Mouse (Mus musculus) gastrocnemius, postnatal 36 days (tissue): ENCODE results near the gene Tex35. TPM values are rescaled to one million over a fixed set of nuclear protein-coding genes. Genes with fewer than 3 reads are reported as not detected.
A peak's percentile ranks its signal among the peaks of the same experiment; 100 is the strongest.

Source experiments
- DNase-seq, 2 experiments: peaks; one replicate each; pipeline ENCODE4 v3.0.0; 2022
- intact Hi-C: fragments of 180-260 bp; cut with DNase I; formaldehyde crosslinking; loops from one replicate; pipeline ENCODE4 v1.15.1; 2025
- long read RNA-seq, 2 experiments: library from polyadenylated mRNA; stranded (forward); transcript quantifications; one replicate each; pipeline ENCODE4 v2.0.0; 2021
- total RNA-seq, 2 experiments: library from RNA; stranded (reverse); gene quantifications; 2 replicates each; pipeline ENCODE4 v1.2.3; 2021

The Tex35 gene
- not detected for total RNA-seq
- long read RNA-seq, experiment 1 = 0 reads
- long read RNA-seq, experiment 2 = 0 reads

DNA sequence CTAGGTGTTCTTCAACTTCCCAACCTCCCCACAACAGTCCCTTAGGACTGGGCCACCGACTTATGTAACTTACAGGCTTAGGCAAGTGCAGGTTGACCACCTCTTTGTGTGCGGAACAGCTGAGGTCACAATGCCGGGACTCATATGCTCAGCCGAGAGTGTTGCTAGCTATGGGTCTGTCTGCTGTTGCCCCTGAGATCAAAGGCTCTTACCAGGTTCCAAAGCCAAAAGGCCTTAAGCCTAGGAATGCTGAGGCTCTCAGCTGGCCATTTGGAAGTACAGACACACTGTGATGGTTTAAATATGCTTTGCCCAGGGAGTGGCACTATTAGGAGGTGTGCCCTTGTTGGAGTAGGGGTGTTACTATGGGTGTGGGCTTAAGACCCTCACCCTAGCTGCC is at the start of gene Tex35:
Gene Tex35, minus strand, starts transcription at position 101 of the 400 bp plus-strand sequence.
- intact Hi-C loops = no loop called here
- DNase-seq = no peak

DNA sequence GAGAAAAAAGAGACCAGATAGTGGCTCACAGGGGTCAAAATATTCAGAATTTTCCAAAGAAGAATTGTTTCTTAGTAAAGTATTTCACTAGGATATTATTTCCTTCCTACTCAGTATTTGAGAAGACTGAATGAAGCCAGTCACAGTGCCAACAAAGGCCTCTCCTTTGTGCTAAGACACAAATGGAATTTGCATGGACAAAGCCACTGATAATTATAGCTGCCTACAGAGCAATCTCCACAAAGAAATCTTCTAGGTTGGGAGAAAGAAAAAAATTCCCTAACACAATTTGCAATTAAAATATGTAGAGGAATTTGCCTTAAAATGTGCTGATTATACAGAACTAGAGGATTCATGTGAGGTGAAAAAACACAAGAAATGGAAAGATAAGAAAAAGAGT is 45.3 kb upstream of the Tex35 start:
- intact Hi-C loops = no loop called here

DNA sequence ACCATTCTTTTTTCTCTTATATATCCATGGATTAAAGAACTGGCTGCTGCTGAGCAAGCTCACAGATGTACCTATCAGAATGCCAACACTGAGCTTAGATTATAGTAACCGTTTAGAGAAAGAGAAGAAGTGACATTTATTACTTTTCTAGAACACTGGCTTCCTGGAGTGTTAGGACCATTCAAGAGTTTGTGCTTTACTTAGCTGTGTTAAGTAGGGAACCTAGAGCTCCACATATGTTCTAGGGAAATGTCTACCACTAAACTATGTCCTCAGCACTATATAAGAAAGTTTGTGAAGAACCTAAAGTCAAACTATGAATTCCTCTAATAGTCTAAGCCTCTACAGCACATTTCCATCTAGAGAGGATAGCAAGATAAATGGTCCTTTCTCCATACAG is 41.6 kb upstream of the Tex35 start:
- no peak for DNase-seq
- intact Hi-C loops = no loop called here

More for the DNA sequence above, 45.3 kb upstream of the Tex35 start:
- DNase-seq = no peak

DNA sequence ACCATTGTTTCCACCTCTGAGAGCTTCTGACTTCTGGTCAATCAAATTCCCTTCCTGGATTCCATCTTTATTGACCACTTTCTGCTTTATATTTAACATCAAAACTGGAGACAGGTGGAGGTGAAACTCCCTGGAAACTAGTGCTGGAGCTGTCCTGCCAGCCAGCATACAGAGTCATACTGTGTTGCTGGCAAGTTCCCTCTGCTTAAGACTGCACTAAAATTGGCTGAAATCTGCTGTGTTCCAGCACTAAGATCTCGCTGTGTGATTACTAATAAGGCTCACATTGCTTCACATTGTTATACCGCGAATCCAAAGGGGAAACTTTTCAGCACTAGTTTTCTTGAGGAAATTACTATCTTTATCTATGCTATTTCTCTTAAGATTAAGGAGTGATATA is 36.1 kb upstream of the Tex35 start:
- no peak for DNase-seq
- intact Hi-C loops = no loop called here

GRCm38 (mm10) chr1:157143326-157143932 is 34.9 kb upstream of the Tex35 start:
- DNase-seq = no peak
- intact Hi-C loops = no loop called here

- DNase-seq = no peak
- intact Hi-C loops = no loop called here
Observed at GRCm38 (mm10) chr1:157141014-157141413, 32.5 kb upstream of the Tex35 start.

DNA sequence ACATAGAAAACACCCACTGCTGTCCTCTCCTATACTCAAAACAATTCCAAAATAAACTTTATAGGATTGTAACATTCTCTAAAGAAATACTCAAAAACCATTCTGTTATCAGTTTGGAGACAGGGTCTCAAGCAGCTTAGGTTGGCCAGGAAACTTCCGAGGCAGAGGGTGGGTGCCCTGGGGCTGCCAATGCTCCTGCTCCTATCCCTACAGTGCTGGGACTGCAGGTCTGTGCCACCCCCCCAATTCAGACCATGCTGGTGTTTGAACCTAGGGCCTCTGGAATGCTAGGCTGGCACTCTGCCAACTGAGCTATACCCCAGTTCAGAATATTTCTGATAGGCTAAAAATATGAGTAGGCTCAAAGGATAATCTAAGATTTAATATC is 29.4 kb upstream of the Tex35 start:
- DNase-seq = no peak
- intact Hi-C loops = no loop called here

DNA sequence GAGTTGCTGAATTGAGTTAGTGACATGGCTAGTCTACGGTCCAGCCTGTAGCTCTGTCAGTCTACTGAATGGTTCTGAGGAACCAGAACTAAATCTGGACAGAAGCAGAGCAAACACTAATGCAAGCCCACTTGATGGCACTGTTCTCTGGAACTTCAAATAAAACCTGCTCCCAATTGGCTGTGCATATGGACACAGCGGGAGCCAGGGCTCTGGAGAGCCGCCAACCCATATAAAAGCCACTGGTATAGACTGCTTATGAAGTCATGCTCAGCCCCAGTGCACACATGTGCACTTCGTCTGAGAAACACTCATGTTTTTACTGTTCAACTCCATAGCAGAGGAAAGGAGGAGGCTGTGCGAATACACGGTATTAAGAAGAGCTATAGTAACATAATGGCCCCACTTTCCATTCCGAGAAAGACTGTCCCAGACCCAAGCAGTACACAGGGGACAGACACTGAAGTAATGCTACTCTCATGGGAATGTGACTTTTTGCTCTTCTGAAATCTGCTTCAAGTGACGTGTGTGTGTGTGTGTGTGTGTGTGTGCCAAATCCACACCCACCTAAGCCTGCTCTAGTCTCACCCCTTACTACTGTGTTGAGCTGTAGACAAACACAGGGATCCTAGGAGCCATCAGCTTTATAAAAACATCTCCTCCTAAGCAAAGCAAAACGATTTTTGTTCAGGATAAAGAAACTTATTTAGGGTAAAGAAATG is 28.8 kb upstream of the Tex35 start:
- no peak for DNase-seq
- intact Hi-C loops = no loop called here

DNA sequence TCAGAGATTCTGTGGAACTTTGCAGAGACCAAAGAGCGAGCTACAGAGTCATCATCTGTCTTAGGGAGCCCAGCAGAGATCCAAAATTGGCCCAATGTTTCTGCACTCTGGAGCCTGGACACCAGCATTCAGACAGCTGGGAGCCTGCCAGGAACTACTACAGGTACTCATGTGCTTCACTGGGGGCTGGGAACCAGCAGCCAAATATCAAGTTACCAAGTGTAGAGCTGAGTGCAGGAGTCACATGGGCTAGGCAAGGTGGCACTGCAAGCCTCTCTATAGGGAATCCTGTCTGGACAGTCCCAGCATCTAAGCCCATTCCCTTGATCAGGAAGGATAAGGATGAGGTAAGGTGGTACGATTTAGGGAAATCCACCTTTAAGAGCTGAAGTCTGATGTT is 19.7 kb upstream of the Tex35 start:
- DNase-seq = no peak

DNA sequence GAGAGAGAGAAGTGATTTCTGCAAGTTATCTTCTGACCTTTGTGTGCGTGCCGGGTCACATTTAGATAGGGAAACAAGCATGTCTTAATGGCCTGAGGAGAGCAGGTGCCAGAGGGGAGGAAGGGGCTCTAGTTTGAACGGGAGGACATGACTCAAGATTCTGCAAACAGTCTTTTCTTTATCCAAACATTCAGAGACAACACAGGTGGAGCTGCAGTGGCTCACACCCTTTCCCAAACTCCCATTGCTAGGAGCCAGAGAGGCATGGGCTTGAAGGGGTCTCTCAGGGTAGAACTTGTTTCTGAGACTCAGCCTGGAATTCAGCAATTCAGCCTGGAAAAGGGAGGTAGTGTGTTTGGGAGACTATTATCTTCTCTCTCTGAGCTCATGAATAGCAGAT is 15.4 kb upstream of the Tex35 start:
- no peak for DNase-seq
- intact Hi-C loops = no loop called here

More for the DNA sequence above, 19.7 kb upstream of the Tex35 start:
- intact Hi-C loops = no loop called here

DNA sequence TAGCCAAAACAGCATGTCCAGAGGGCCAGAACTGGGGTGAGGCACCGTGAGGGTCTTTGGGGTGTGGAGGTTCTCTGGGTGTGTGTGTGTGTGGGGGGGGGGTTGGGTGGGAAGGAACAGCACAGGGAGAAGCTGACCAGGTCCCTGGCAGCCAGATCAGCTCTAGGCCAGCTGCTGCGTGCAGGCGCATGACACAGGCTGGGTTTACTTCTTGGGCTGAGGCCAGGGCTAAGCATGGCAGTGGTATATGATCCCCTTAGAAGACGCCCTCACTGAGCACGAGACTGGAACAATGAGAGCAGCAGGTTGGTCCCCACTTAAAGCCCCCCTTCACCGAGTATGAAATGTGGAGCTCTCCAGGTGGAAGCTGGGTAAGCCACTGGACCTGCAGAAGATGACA is 10.7 kb upstream of the Tex35 start:
- DNase-seq = no peak
- intact Hi-C loops = no loop called here

DNA sequence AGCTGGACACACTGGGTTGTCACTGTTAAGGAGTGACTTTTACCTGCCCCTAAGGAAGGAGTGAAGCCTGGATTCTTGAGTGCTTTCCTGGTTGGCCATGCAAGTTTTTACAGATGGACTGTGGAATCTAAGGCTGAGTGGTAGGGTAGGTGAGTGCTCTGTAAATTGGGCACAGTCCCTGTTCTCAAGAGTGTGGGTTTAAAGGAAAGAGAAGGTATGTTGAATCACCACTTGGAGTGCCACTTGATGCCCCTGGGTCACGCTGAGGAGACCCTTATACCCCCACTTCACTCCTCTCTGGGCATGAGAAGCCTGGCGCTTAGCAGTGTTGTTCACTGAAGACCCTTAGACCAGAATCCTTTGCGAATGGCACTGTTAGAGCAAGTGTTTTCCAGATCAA is 9.0 kb upstream of the Tex35 start:
- DNase-seq = no peak
- intact Hi-C loops = no loop called here

DNA sequence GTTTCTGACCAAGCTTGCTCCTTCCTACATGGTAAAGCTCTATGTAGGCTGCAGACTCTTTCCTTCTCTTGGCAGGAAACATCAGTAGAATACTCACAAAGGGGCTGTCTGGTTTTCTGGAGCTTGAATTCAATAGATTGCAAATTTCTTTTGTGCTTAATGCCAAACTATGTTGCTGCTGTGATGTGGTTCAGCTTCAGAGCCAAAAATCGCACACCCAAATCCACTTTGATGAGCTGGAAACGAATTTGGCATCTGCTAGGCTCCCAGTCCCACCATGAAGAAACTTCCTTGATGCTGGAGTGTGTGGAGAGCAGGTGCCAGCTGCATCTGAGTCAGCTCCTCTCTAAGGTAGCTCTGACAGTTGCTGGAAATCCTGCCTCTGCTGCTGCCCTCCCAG is 6.0 kb upstream of the Tex35 start:
- DNase-seq = no peak
- intact Hi-C loops = no loop called here

- no peak for DNase-seq
Observed at GRCm38 (mm10) chr1:157110287-157110835, 1.9 kb upstream of the Tex35 start.

DNA sequence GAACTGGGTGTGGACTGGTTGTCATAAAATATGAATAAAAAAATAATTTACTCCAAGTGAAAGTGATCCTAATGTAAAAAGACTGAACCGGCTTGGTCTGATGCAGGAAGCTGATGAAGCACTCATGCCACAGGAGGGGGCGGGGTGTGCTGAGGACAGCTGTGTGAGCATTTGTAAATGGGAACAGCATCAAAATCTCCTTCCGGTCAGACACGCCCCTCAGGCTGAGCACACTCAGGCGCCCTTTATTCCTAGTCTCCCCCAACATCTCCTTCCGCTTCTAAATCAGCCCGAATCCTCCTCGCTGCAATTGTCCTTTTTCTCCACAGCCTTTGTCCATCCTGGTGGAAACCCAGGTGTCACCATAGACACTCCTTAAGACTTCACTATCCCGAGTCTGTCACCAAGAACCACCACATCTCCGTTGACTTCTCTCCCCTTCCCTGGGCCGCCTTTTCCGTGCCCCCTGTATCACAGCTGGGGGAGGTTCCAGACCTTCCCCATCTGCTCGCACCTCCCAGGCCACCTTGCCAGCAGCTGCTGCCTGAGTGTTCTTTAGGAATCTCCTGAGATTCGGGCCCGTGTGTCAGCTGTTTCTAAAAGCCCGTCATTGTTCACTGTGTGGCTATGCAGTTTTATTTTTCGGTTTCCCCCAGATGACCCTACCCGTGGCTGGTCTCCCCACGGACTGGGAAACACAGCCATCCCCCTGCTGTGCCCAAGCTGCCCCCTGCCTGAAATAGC is 7.2 kb downstream of the Tex35 start:
- no peak for DNase-seq
- intact Hi-C loops = no loop called here

More at GRCm38 (mm10) chr1:157110287-157110835, 1.9 kb upstream of the Tex35 start:
- intact Hi-C loops = no loop called here

DNA sequence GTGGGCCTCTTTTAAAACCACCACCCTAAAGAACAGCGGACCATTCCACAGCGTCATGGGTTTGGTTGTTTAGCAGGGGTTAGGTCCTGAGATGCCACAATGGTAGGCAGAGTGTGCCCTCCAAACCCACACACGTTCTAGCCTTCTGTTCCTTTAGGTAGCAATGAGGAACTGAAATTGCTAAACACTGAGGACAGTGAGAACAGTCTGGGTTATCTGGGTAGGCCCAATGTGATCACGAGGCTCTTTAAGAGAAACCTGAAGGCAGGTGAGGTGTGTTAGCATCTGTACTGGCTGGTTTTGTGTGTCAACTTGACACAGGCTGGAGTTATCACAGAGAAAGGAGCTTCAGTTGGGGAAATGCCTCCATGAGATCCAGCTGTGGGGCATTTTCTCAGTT is 12.9 kb downstream of the Tex35 start:
- intact Hi-C loops = loop anchor here (10.0 kb wide), 1 partner anchor 429 kb away; no protein-coding TSS in a partner anchor
- DNase-seq = no peak

- no peak for DNase-seq
- intact Hi-C loops = loop anchor here (10.0 kb wide), 1 partner anchor 432 kb away; no protein-coding TSS in a partner anchor
Observed at GRCm38 (mm10) chr1:157092622-157093021, 15.9 kb downstream of the Tex35 start.

DNA sequence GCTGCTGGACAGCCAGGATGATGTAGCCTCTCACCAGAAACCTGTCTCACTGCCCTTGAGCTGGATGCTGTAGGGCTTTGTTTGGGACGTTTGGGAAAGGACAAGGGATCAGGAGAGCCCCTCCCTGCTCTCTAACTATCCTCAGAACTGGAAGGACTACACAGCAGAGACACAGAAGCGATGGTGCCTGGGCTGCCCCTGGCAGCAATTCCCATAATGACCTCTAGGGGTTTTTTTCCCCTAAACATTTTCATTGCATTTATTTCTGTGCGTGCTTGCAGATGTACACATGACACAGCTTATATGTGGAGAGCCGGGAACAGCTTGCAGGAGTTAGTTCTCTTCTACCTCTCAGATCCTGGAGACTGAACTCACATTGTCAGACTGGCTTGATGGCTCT is 16.3 kb downstream of the Tex35 start:
- no peak for DNase-seq

DNA sequence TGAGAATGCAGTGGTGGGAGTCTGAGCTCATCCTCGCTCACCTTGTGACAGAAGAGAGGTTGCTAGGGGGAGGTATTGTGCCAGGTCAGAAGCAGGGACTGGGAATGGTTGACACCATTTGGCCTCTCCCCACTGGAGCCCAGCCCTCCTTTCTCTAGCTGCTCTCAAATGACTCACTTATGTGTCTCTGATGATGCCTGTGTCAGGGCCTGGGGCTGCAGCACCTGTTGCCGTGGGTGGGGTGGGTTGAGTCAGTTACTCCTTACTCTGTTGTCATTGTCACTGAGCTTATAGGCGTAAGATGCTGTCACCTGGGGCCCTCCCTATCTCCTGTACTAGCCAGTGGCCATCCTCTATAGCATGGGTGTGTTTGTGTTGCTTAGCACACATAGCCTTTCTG is 17.6 kb downstream of the Tex35 start:
- no peak for DNase-seq
- intact Hi-C loops = loop anchor here (10.0 kb wide), 1 partner anchor 434 kb away; no protein-coding TSS in a partner anchor

More for the DNA sequence above, 16.3 kb downstream of the Tex35 start:
- intact Hi-C loops = loop anchor here (10.0 kb wide), 1 partner anchor 433 kb away; no protein-coding TSS in a partner anchor

GRCm38 (mm10) chr1:157086097-157086994 is 22.1 kb downstream of the Tex35 start:
- DNase-seq = peak; percentile 39
- intact Hi-C loops = loop anchor here (10.0 kb wide), 1 partner anchor 198 kb away; no protein-coding TSS in a partner anchor
